Mouse (Mus musculus): ENCODE measurements around the gene Rbfox1. TPM values are rescaled to one million over a fixed set of nuclear protein-coding genes. Genes with fewer than 3 reads are reported as not detected.

Rbfox1 gene
- polyA plus RNA-seq, 1 experiment, result 0.14 TPM

DNA sequence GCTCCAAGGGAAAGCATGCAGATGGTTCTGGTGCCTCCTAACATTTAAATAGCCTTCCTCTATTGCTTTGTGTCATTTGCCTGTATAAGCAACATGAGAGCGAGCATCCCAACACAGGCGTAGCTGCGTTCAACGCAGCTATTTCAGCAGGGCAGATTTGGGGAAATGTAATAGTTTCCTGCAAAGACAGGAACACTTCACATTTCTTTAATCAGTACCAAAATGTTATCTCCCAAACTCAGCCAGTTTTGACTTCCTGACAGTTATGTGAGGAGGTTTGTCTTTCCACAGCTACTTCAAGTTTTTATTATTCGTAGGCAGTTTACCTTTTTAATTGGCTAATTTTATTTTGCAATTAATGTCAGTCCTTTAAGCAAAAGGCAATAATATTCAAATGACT, 1149.1 kb downstream of the Rbfox1 start:
- DNase-seq (ENCODE audit: low spot score), result no peak

DNA sequence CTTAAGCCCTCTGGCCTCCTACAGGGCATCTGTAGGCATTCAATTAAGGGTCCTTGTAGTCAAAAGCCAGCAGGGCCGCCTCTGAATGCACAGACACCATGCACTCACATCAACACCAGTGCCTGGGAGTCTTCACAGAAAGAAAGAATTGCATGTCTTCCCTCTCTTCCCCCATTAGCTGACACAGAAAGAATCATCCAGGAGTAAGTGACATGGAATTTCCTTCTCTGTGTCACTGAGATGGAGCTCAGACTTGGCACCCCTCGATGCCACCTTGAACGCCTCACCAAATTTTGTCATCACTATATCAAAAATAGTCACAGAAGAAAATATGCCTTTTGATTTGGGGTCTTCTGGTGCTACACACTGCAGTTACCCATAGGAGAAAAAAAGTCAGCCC, 1151.4 kb downstream of the Rbfox1 start:
- no peak for DNase-seq (ENCODE audit: low spot score)

DNA sequence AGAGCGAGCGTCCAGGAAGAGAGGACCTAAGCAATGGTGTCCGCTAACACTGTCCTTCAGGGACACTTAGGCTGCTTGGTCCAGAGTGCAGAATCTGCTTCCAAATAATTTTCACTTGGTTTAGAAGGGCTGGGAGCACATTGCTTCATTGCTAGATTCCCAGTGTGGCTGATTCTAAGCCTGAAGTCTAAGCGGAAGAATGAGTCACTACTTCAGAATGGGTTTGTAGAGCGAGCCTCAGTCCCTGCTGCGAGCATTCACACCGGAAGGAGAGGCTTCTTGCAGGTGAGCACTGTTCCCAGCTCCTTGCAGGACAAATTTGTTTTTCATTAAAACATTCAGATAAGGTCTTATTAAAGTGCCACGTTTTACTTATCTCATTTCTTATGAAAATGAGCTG, 1151.8 kb downstream of the Rbfox1 start:
- no peak for DNase-seq (ENCODE audit: low spot score)

DNA sequence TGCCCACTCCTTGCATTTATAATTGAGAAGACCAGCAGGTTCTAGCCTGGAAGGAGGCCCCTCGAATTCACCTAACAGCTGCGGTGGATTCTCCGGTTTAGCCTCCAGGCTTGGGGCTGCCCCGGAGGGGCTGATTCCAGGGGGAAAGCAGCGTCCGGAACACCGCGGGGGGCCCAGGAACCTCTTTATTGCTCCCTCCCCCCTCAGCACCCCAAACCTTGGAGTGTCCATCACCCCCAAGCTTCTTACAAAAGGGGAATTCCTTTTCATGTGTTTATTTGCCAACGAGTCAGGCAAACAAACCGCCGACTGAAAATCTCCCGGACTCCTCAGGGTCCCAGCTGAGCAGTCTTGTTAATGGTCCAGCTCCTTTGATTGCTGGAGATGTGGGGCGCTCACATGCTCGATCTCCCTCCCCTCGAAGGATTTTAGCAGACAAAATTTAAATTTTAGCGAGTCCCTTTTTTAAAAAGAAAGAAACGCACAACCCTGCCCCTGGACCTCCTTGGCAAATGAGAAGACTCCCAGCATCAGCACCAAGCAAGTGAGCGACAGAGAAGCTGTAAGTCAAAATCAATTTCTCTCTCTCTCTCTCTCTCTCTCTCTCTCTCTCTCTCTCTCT, 1153.6 kb downstream of the Rbfox1 start:
- no peak for DNase-seq (ENCODE audit: low spot score)

DNA sequence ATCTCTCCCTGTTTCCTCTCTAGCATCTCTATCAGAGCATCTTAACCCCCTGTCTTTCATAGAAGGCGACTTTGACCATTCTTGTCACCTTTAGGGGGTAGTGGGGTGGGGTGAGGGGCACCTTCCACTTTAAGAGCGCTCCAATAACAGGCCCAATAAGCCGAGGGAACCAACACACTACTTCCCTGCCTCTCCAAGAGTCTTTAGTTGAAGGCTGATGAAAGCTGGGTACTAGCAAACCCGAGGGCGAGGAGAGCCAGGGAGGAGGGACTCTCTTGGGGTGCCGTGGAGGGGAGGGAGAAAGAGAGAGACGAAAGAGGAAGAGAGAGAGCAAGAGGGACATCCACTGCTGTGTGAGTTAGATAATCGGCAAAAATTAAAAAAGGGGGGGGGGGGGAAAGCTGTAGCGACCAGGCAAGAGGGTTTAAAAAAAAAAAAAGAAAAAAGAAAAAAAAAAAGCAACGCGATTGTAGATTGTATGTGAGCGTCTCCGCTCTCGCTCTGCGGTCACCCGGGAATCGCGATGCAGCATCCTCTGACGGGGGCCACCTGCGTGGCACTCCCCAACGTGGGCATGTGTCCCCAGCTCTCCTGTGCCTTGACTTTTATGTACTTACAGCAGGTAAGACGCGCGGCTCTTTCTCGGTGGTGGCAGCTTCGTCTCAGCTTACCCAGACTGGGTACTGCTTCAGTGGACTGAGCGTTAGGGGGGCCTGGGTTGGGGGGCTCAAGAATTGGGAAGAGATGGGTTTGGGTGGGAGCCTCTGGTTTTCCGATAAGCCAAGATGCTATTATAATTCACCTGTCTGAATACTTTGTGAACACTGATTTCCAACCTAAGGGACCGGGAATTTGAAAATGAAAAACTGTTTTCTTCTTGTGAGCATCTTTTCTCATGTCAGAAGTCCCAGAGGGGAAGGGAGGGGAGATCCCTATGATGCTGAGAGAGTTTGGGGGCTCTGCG, 1154.5 kb downstream of the Rbfox1 start:
- no peak for DNase-seq (ENCODE audit: low spot score)

DNA sequence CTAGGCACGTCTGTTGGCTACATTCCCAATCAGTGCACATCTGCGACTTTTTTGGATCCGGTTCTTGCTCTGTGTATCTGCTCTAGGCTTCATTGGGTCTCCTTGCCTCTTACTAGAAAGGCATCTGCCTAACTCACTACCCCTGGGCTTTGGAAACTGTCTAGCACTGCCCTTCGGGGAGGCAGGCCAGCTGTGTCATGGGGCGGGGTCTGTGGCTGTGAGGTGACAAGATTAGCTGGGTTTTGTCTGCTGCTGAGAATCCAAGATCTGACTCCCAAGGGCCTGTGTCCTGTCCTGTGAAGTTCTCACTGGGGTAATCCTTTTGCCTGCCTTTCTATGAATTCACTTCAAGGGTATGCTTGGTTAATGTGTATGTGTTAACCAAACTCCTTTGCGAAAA, 1155.5 kb downstream of the Rbfox1 start:
- no peak for DNase-seq (ENCODE audit: low spot score)

DNA sequence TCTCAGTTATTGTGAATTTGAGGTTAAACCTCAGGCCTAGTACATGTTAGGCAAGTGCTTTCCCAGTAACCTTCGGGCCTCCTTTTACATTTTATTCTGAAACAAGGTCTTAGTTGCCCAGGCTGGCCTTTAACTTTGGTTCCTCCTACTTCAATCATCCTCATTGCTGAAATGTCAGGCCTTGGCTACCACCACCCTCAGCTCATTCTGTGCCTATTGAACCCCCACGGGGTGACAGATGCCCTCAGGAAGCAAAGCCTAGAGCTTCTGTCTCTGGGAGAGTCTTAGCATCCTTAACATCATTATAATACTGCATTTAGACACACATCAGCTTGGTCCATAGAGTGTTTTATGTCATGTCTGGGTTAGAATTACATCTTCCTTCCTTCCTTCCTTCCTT, 1162.3 kb downstream of the Rbfox1 start:
- DNase-seq (ENCODE audit: low spot score), result no peak

DNA sequence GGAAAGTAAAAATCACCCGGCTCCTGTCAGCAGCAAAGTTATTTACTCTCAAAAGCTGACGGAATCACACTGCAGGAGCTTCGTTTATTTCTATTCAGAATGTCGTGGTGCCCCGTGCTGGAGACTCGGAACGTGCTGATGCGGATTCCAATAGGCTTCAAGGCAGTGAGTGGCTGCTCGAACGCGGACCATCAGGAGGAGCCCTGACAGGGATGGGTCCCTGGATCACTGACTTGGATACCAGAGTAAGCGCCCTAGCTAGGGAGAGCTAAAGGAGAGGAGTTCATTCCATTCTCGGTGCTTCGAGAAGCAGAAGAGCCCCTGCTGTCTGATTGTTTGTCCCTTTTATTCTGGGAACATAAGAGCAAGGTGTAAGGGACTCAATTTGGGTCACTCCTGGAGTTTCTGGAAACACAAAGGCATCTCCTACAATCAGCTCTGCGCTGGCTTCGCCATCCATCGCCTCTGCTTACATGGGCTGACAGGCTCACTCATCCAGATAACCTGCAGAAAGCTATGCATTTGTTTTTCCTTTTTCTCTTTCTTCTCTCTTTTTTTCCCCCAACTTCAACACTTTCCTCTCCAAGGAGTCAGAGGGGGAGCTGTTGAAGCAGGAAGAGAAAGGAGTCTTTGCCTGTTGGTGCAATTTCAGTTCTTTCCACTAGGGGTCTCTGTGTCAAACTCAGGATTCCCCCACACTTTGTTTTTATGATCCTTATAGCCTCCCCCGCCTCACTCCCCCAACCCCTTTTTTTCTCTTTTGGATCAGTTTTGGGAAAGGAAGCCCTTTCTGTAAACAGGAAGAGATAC, 1164.2 kb downstream of the Rbfox1 start:
- DNase-seq (ENCODE audit: low spot score), result no peak

DNA sequence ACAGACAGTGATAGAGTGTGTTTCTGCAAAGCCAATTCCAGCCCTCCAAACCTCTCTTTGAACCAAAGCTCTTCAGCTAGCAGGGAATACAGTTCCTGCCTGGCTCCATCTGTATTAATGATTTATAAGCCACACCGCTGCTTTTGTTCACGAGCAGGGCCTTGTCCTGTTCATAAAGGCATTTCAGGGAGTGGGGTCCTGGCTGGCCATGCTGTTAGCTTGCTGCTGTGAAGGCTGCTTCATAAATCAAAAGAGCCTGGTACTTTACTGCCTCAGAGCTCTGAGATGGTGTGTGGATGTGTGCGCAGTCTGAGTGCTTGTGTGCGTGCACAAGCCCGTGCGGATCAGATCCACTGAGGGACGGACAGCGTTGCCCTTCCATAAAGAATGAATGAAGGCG, 1165.8 kb downstream of the Rbfox1 start:
- no peak for DNase-seq (ENCODE audit: low spot score)

DNA sequence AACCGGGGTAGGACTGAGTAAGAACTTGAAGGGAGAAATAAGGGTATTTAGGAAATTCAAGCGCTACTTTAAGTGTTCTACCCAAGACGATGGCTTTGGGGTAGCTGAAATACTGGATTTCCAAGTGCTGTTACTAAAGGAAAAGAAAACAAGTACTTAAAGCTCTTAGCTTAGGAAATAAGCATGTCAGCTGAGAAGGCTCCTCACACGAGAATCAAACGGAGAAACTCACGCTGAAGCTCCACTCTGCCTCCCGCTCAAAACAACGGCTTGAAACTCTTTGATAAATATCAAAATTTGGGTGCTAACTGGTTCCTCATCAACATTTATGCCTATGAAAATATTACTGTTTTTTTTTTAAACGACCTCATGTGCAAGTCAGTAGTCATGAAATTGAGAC, 1166.8 kb downstream of the Rbfox1 start:
- DNase-seq (ENCODE audit: low spot score), result no peak

DNA sequence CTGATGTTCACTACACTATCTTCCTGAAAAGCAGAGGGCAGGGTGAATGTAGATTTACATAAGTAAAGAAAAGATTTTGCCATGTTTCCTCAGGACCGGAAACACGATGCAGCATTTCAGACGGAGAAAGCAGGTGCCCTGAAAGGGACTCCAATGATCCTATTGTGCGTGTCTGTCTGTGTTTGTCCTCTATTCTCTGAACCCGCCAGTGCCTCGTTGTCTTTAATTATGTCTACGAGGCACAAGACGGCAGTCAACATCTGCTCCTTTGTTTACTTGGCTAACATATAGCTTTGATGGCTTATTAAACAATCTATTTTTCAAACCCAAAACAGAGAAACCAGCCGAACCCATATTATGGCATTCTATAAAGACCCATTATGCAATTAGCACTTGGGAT, 1167.3 kb downstream of the Rbfox1 start:
- DNase-seq (ENCODE audit: low spot score), result no peak

DNA sequence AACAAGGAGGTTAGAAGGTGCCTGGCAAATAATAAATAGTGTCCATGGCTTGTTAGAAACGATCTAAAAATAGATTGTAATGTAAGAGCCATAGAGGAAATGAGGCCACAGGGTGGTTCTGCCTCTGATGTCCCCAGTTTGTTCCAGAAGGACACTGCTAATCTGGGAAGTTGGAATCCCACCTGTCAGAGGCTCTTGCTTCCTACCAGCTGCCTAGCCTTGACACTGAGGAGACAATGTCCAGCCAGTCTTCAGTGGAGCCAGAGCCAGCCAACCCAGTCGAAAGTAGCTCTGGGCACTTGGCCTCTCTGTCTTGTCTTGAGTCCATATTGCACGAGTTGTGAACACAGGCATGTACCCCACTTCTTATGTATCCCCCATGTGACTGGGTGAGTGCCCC, 1172.6 kb downstream of the Rbfox1 start:
- no peak for DNase-seq (ENCODE audit: low spot score)

DNA sequence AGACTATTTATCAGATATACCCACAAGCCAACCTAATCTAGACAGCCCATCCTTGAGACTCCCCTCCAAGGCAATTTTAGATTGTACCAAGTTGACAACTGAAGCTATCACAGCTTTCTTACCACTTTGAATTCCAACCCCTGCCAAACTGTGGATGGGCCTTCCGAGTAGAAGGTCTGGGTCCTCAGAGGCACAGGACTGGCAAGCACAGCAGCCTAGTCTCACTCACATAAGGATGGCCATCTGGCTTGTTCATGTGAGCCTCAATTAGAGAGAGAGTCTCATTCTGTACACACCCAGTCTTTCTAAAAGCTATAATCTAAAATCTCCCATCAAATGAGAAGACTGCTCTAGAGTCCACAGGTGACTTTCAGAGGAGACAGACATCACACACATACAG, 1173.4 kb downstream of the Rbfox1 start:
- no peak for DNase-seq (ENCODE audit: low spot score)

DNA sequence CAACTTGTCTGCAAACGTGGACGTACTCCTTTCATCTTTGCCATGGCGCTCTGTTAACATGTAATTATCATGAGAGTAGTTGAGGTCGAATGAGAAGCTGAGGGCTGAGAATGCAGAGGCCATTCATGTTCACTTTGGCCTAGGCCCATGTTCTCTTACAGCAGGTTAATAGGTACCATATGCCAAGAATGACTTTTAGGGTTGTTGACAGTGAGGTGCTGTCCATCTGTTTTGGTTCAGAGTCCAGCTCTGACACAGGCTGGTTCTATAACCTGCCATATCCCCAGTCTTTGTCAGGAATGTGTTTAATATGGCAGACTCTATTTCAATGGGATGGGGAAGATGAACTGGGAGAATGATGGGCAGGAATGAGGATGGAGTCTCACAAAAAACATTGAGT, 1174.4 kb downstream of the Rbfox1 start:
- no peak for DNase-seq (ENCODE audit: low spot score)

DNA sequence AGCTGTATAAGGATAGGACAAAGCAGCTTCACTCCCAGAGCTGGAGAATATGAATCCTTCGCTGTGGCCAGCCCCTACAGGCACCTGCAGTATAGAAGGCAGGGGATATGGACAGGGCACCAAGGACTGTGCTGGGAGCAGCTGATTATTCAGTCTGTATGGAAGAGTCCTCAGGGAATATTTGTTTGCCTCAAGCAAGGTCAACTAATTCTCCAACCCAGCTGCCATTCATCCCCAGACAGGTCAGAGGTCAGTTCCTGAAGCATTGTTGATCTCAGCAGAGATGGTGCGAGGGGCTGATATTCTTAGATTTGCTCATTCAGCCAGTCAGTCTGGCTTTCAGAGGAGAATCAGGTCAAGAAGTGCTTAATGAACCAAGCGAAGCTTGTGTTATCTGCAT, 1175.7 kb downstream of the Rbfox1 start:
- no peak for DNase-seq (ENCODE audit: low spot score)

DNA sequence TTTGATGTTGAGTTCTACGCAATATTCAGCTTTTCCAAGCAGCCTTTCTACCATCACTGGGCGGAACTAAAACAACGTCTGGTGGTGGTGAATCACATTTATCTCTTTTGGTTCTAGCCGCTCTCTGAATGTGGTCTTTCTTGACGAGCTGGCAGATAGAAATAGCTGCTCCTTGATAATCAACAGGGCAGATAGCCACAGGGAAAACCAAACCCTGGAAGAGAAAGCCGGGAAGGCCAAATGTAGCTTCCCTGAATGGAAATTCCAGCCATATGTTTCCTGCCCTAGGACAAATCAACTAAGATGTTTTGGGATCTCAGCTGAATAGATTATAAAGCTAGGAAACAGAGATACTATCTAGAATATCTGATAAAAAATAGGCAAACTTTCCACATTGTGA, 1177.4 kb downstream of the Rbfox1 start:
- DNase-seq (ENCODE audit: low spot score), result no peak

DNA sequence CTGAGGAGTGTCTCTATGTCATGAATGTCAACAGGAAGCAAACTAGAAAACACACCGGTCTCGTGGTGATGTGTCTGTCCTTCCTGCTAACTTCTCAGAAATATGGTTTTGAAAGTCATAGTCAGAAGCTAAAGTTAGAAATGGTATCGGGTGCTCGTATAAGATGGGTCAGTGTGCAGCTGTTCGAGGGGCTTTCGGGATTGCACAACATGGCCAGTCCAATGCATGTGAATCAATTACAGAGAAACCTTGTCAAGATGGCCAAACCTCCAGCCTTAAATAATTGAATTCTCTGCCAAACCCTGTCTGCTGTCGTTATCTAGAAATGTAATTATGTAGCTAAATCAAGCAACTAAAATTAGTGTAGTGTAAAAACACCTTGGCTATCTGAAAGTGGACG, 1182.0 kb downstream of the Rbfox1 start:
- no peak for DNase-seq (ENCODE audit: low spot score)

DNA sequence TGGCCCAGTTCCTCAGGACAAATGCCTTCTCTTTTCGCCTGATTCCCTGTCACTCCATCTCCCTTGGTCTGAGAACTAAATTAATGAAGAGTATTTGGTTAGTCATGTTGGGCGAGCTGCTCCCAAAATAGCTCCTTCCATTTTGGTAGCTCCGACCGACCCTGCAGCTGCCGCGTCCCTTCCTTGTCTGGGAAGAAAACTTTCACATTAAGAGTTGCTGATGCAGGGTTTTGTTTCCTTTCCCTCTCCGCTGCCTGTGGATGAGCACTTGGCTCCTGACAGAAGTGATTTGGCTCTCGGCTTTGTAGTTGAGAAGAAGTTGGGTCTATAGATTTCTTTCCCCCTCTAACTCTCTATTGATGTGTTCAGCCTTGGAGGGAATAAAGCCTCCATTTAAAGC, 1184.4 kb downstream of the Rbfox1 start:
- DNase-seq (ENCODE audit: low spot score), result no peak

DNA sequence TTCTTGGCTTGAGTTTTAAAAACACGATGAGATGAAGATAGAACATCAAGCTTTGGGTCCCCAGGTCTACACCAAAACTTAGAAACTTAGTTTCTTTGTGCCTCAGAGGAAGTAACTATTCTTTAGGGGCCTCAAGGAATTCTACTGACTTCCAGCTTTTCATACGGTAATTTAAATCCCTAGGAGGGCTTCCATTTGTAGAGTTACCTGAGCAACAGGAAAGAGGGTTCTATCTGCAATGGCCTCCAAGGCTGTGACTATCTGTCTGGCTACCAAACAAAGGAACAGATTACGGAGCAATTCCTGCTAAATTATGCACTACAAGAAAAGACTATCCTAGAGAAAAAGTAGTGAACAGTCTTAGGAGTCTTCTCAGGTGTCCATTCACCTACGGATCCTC, 1189.6 kb downstream of the Rbfox1 start:
- no peak for DNase-seq (ENCODE audit: low spot score)

DNA sequence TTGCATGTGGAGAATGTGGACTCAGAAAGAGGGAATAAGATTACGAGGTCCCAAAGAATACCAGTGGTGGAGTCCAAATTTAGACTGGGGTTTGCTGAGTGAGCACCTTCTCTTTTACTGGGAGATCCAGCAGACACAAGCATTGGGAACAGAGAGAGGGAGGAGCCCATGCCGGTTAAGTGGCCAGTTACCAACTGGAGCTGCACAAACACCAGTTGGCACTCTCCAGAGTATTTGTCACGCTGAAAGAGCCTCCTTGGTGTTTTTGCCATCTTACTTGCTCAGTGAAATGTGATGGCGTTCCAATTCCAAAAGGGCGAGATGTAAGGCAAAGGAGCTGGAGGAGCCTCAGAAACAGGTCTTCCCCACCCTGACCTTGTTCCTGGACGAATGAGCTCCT, 1190.6 kb downstream of the Rbfox1 start:
- DNase-seq (ENCODE audit: low spot score), result no peak

DNA sequence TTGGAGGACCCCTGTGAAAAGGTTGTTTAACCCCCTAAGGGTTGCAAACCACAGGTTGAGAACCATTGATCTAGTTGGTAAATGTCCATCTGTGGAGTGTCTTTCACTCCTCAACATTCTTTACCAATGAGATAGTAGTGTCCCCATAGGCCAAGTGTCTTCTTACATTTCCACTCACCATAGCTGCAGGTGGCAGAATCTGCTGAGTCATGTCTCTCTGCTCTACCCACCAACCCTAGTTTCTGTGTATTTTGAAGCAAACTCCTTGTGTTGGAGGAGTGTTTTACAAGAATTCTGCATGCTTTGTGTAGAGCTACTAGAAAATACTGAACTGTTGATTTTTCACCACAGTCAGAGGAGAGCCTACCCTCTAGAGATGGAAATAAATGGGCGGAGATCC, 1191.2 kb downstream of the Rbfox1 start:
- DNase-seq (ENCODE audit: low spot score), result no peak

DNA sequence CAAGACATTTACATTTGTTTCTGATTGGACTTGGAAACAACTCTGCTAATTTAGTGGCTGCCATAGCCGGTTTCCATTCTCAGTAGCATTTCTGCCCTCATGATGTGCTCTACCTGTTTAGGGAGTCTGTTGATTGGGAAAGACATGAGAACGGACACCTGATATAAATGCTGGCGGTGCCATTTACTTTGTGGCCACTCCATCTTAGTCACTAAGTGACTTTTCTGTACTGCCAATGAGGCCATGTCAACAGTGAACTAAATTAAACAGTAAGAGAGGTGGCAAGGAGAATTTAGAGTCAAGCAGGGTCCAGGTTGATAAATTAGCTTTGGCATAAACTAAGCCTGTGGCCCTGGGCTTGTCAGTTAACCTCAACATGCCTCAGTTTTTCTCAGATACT, 1191.6 kb downstream of the Rbfox1 start:
- no peak for DNase-seq (ENCODE audit: low spot score)

Measured in urinary bladder, adult 2 months (tissue).